Mouse (Mus musculus): ENCODE data around the gene Zfp810.
"Not testable (repeated sequence)": the region's sequence is repeated elsewhere in the genome, so short reads cannot be mapped to it uniquely, and the experiment has no call there.

The Zfp810 gene

DNA sequence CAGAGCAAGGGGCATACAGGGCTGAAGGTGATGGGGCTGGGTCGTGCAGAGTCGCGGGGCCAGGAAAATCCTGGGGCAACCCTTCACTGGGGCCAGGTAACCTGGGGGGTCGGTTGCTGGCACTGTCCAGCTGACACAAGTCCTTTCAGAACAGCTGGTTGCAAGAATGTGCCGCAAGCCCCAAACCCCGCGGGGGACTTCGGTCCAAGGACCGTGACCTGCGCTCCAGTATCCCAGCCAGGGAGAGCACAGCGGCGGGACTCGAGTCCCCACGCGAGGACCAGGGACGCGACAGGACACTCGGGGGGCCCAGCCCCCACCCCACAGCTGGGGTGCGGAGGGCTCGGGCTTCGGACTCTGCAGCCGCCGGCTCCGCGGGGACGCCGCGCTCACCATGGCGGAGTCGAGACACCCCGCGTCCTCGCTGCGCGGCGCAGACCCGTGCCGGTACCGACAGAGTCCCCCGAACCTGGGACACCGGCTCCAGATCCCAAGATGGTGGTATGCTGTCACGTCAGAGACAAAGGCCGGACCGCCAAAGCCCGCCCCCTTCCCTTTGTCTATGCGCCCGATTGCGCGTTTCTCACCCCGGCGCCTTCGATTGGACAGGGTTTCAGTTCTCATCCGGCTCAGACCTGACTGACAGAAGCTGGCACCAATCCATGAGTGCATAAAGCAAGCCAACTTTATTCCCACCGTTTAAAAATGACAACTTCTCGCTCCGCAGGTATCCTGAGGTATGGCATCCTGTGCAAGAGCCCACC is at the start of gene Zfp810:
Gene Zfp810, minus strand, starts transcription at position 493 of the 764 bp plus-strand sequence.
- peak; percentile 91 to 96 for DNase-seq (ENCODE audit: low spot score in 2 of 2)

- DNase-seq (ENCODE audit: low spot score in 2 of 2) = no peak
Observed at GRCm38 (mm10) chr9:22355919-22356318, 48.5 kb upstream of the Zfp810 start.

GRCm38 (mm10) chr9:22353901-22354300 is 46.5 kb upstream of the Zfp810 start:
- DNase-seq (ENCODE audit: low spot score in 2 of 2) = no peak

DNA sequence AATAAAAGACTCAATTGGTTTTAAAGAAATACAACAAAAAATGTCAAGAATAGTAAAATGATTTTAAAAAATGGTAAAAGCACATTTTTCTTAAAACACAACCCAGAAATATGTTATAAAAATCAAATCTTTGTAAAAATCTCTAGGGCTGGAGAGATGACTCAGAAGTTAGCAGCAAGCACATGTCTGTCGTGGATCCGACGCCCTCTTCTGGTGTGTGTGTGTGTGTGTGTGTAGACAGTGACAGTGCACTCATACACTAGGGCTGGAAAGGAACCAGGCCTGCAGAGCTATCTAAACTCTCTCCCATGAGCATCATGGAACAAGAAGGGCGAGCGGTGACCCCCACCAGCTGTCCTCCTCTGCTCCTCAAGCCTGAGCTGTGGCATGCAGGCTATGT is 46.0 kb upstream of the Zfp810 start:
- DNase-seq (ENCODE audit: low spot score in 2 of 2) = no peak

DNA sequence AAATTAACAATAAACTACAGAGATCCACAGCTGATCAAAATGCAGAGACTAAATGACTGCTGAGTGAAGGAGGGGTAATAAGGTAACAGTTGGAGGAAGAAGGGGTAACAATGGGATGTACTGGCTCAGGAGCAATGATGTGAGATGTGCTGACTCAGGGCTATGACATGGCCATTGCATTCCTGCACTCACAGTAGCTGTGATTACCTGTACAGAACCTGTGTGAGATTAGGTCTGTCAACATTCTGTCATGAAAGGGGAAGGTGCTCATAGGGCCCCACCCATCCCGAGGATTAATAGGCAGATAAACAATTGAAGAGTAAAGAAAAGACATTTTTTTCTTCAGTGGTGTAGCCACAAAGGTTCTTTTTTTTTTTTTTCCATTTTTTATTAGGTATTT is 32.9 kb upstream of the Zfp810 start:
- DNase-seq (ENCODE audit: low spot score in 2 of 2) = no peak

DNA sequence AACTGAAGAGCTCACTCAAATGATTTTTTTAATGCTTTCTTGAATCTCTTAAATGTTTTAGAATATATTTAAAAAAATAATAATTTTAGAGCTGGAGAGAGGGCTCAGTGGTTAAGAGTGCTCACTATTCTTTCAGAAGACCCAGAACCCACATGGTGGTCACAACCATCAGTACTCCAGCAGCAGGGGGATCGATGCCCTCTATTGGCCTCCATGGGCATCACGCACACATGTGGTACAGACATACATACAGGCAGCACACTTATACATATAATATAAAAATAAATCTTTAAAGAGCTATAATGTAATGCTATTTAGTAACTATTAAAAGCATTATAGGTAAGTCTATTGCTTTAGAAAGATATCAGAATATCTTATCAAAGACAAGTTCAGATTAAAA is 29.8 kb upstream of the Zfp810 start:
- no peak for DNase-seq (ENCODE audit: low spot score in 2 of 2)

DNA sequence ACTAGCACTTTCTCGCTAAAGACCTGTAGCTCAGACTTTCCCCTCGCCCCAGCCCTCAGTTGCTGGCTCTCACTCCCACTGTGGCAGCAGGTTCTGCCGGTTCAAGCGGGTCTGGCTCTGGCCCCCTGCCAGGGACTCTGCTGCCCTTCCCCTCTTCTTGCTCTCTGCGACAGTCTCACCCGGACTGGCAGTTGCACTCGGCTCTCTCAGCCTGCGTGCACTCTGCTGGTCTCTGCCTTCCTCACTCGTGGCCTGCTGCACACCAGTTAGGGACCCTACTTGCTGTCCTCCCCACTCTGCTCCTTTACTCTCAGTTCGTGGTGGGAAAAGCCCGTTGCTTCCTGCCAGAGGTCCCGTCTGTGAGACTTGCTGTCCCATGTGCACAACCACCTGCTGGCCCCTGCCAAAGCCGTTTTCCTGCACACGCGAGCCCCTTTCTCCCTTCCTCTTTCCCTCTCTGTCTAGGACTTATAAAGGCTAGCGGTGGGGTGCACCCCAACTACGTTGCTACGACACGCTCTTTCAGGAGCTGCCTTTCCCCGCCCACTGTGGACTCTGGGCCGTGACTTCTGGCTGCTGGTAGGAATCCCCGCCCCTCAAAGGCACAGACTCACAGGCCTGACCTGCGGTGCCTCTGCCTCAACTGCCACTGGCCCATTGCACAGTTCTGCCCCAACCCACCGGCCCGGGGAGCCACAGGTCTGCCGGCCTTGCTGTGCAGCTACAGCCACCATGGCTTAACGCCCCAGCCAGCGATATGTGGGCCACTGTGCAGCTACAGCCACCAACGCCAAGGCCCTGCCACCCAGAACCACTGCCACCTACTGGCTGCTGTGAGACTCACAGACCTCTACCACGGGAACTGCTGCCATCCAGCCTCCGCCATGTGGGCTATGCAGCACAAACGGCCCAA is 20.3 kb upstream of the Zfp810 start:
- DNase-seq (ENCODE audit: low spot score in 2 of 2) = peak; percentile 26 to 83

- no peak for DNase-seq (ENCODE audit: low spot score in 2 of 2)
Observed at GRCm38 (mm10) chr9:22327099-22327474, 19.6 kb upstream of the Zfp810 start.

GRCm38 (mm10) chr9:22324579-22324978 is 17.1 kb upstream of the Zfp810 start:
- no peak for DNase-seq (ENCODE audit: low spot score in 2 of 2)

- DNase-seq (ENCODE audit: low spot score in 2 of 2) = no peak
Observed at GRCm38 (mm10) chr9:22322381-22323211, 15.1 kb upstream of the Zfp810 start.

DNA sequence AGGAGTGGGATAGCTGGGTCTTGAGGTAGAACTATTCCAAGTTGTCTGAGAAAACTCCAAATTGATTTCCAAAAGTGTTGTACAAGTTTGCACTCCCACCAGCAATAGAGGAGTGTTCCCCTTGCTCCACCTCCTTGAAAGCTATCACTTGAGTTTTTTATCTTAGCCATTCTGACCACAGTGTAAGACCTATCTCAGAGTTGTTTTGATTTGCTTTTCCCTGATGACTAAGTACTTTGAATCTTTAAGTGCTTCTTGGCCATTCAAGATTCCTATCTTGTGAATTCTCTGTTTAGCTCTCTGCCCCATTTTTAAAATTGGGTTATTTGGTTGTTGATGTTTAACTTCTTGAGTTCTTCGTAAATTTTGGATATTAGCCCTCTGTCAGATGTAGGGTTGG is 11.7 kb upstream of the Zfp810 start:
- no peak for DNase-seq (ENCODE audit: low spot score in 2 of 2)

DNA sequence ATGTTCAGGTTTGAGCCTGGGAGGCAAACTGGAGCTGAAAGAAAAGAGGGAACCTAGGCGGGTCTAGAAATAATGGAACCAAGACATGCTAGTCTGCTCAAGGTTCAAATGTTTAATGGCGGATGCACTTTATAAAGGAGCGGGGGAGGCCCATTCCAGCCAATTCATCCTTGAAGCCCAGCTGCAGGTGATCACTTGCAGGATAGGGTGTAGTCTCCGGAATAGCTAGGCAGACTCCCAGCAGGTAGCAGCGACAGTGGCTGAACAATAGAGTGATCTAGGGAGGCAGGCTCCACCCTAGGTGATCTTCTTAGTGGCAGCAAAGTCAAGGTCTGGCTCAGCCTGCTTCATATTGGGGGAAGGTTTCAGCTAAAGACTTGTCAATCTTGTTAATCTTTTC is 8.6 kb upstream of the Zfp810 start:
- not testable (repeated sequence) for DNase-seq (ENCODE audit: low spot score in 2 of 2)

GRCm38 (mm10) chr9:22314066-22314465 is 6.6 kb upstream of the Zfp810 start:
- no peak for DNase-seq (ENCODE audit: low spot score in 2 of 2)

DNA sequence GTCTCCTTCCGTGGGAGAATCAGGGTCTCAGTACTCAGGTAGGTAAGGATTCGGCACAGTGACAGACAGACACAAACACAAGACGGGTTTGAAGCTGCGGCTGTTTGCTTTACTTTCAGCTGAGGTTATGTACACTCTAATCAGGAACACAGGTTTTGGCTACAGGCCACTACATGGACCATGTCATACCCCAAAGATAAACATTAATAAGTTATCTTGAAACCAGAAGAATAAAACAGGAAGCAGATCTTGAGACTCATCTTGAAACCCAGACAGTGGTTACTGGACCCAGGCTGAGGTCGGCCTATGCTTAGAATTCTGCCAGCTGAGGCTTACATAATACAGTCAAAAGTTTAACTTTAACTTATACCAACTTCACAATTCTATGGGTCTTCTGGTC is 5.8 kb upstream of the Zfp810 start:
- DNase-seq (ENCODE audit: low spot score in 2 of 2) = no peak

GRCm38 (mm10) chr9:22309651-22310050 is 2.2 kb upstream of the Zfp810 start:
- no peak for DNase-seq (ENCODE audit: low spot score in 2 of 2)

DNA sequence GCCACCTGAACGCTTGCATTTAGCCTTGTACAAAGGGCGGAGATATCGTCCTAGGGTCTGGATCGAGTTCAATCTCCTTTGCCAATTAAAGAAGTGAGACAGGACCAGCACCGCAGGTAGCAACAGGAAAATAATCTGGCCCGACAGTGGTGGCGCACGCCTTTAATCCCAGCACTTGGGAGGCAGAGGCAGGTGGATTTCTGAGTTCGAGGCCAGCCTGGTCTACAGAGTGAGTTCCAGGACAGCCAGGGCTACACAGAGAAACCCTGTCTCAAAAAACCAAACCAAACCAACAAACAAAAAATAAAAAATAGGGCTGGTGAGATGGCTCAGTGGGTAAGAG is 443 bp upstream of the Zfp810 start:
- not testable (repeated sequence) for DNase-seq (ENCODE audit: low spot score in 2 of 2)

DNA sequence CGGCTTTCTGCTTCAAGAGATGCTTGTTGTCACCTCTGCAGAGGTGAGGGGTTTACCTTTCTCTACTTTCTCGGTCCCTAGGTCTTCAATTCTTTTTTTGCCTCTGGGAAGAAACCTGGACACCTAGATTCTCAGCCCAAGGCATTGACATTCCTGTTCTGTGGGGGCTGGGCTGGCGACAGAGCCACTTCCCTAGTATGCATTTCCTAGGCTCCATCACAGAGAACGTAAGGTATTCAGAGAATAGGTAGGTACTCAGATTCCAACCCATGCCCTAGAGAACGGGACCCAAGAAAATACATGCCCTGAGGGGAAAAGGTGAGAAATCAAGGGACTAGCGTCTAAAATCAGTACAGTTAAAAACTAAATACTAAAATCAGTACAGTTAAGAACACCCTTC is 722 bp downstream of the Zfp810 start:
- DNase-seq (ENCODE audit: low spot score in 2 of 2) = no peak

DNA sequence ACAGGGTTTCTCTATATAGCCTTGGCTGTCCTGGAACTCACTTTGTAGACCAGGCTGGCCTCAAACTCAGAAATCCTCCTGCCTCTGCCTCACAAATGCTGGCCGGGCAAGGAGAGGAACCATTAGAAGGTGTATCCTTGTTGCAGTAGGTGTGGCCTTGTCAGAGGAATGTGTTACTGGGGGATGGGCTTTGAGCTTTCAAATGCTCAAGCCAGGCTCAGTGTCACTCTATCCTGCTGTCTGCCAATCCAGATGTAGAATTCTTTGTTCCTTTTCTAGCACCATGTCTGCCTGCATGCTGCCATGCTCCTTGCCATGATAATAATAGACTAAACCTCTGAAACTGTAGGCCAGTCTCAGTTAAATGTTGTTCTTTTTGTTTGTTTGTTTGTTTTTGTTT is 5.2 kb downstream of the Zfp810 start:
- no peak for DNase-seq (ENCODE audit: low spot score in 2 of 2)

DNA sequence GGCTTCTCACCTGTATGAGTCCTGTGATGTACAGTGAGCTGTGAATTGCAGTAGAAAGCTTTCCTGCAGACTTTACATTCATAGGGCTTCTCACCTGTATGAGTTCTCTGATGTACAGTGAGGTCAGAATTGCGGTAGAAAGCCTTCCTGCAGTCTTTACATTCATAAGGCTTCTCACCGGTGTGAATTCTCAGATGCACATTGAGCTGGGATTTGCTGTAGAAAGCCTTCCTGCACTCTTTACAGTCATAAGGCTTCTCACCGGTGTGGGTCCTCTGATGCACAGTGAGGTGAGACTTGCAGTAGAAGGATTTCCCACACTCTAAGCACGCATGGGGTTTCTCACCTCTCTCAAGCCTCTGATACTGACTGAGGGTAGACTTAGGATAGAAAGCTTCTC is 28.7 kb downstream of the Zfp810 start:
- no peak for DNase-seq (ENCODE audit: low spot score in 2 of 2)

DNA sequence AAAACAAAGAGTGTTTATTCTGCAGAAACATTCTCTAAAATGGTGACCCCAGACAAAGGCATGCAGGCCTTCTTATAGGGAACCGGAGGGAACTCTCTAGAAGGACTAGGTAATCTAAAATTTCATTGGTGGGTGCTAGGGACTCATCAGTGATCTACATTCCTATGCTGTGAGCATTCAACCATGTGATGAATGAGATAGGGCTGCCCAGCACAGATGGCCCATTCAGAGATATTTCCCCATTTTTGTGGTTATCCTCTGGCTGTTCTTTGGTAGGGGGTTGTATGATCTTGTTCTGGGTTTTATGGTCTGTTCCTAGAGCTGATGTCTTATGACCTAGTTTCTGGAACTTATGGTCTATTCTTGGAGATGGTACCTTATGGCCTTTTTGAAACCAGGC is 38.6 kb downstream of the Zfp810 start:
- DNase-seq (ENCODE audit: low spot score in 2 of 2) = no peak

DNA sequence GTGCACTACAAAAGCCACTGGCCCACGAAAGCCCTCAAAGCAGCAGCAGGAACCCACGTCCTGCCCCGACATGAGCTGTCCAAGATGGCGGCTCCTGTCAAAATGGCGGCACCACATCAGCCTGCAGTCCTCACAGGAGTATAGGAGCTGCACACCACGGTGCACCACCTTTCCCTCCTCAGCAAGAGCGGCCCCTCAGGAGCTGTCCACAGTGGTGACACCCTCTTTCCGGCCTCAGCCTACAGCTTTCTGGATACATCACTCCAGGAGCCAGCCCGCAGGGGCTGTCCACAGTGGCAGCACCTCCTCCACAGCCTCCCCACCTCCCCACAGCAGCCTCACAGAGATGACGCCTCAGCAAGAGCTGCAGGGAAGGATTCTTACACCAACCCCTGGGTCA is 44.8 kb downstream of the Zfp810 start:
- DNase-seq (ENCODE audit: low spot score in 2 of 2) = no peak

DNA sequence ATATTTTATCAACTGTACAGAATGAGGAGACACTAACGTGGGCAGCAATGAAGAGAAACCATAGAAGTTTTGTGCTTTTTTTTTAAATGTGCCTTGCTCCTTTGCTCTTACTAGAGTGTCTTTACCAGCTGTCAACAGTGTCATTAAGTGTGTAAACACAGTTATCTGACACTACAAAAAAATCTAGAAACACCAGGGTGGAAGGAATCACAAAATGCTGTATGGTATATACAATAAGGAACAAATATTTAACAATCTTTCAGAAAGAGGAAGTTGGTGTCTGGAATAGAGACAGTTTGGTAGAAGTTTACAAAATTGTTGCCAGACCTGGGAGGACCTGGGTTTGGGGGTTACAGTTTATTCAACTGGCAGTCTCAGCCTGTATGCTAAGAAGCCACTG is 45.9 kb downstream of the Zfp810 start:
- no peak for DNase-seq (ENCODE audit: low spot score in 2 of 2)

Measured in left cerebral cortex, adult 9 months (tissue).